Mouse (Mus musculus): ENCODE results near the gene Spo11.

Spo11 gene

GRCm38 (mm10) chr2:172977409-172978130, at the start of gene Spo11:
Spo11 (plus strand) TSS chr2:172977700.
- peak; percentile 92 for DNase-seq

- no peak for DNase-seq
These were observed 47.5 kb upstream of the Spo11 start for GRCm38 (mm10) chr2:172929905-172930436.

GRCm38 (mm10) chr2:172931137-172931898, 46.2 kb upstream of the Spo11 start:
- no peak for DNase-seq

GRCm38 (mm10) chr2:172933631-172934419, 43.7 kb upstream of the Spo11 start:
- peak; percentile 62 for DNase-seq

GRCm38 (mm10) chr2:172934420-172934788, 43.1 kb upstream of the Spo11 start:
- no peak for DNase-seq

GRCm38 (mm10) chr2:172934891-172935740, 42.4 kb upstream of the Spo11 start:
- DNase-seq: no peak

- DNase-seq: no peak
These were observed 41.5 kb upstream of the Spo11 start for GRCm38 (mm10) chr2:172935776-172936562.

GRCm38 (mm10) chr2:172936844-172937243, 40.7 kb upstream of the Spo11 start:
- DNase-seq: no peak

GRCm38 (mm10) chr2:172937326-172938190, 39.9 kb upstream of the Spo11 start:
- peak; percentile 45 for DNase-seq

- peak; percentile 77 for DNase-seq
These were observed 38.5 kb upstream of the Spo11 start for GRCm38 (mm10) chr2:172938761-172939638.

- DNase-seq: no peak
These were observed 37.9 kb upstream of the Spo11 start for GRCm38 (mm10) chr2:172939639-172940002.

GRCm38 (mm10) chr2:172940003-172940798, 37.3 kb upstream of the Spo11 start, which contains the start of gene Bmp7:
Bmp7 (minus strand) TSS chr2:172940321.
- peak; percentile 83 for DNase-seq

GRCm38 (mm10) chr2:172940799-172941163, 36.7 kb upstream of the Spo11 start:
- DNase-seq: peak; percentile 47

GRCm38 (mm10) chr2:172949051-172949450, 28.4 kb upstream of the Spo11 start:
- DNase-seq: no peak

GRCm38 (mm10) chr2:172950119-172950676, 27.3 kb upstream of the Spo11 start:
- DNase-seq: no peak

- DNase-seq: no peak
These were observed 26.8 kb upstream of the Spo11 start for GRCm38 (mm10) chr2:172950722-172951121.

- no peak for DNase-seq
These were observed 25.5 kb upstream of the Spo11 start for GRCm38 (mm10) chr2:172951976-172952375.

- DNase-seq: no peak
These were observed 18.9 kb upstream of the Spo11 start for GRCm38 (mm10) chr2:172958579-172958978.
